Mouse (Mus musculus) midbrain, embryonic 12.5 days (tissue): ENCODE measurements at regions not wholly inside any gene's neighbourhood (a gene's known extent, or its start where the extent isn't known, plus 50 kb on each side); places are given as distances from the start of the nearest gene placed in this dataset.

Source experiments
- ATAC-seq: fragments of 200-750 bp; cut with Nextera tagmentation; 2 replicates; pipeline ENCODE4 v1.8.0; 2017; ENCODE audit warnings: low read depth, moderate TSS enrichment, moderate library complexity; ENCODE audit not compliant: low FRiP score
- H3K27ac ChIP-seq: fragments of 300-500 bp; sonication (generic); replicated peaks from 2 replicates; pipeline ENCODE4 v1.5.1; 2016; ENCODE audit warnings: mild to moderate bottlenecking
- H3K27me3 ChIP-seq: fragments of 300-500 bp; sonication (generic); 2 replicates; pipeline ENCODE4 v1.6.1; 2016; ENCODE audit warnings: mild to moderate bottlenecking
- H3K36me3 ChIP-seq: fragments of 300-500 bp; sonication (generic); 2 replicates; pipeline ENCODE4 v1.6.1; 2016
- H3K4me1 ChIP-seq: fragments of 300-500 bp; sonication (generic); 2 replicates; pipeline ENCODE4 v1.6.1; 2016
- H3K4me2 ChIP-seq: fragments of 300-500 bp; sonication (generic); replicated peaks from 2 replicates; pipeline ENCODE4 v1.6.1; 2016; ENCODE audit warnings: mild to moderate bottlenecking, moderate library complexity
- H3K4me3 ChIP-seq: fragments of 300-500 bp; sonication (generic); 2 replicates; pipeline ENCODE4 v1.5.1; 2016; ENCODE audit warnings: mild to moderate bottlenecking
- H3K9ac ChIP-seq: fragments of 300-500 bp; sonication (generic); replicated peaks from 2 replicates; pipeline ENCODE4 v1.6.1; 2016; ENCODE audit warnings: mild to moderate bottlenecking, moderate library complexity
- H3K9me3 ChIP-seq: fragments of 300-500 bp; sonication (generic); 2 replicates; pipeline ENCODE4 v1.6.1; 2016; ENCODE audit warnings: mild to moderate bottlenecking
- WGBS: fragments of 180-500 bp; shearing (Covaris S2); methylation state at CpG from one replicate; pipeline ENCODE4 v1.1.7; 2016; 5-methylcytosine and 5-hydroxymethylcytosine counted together

GRCm38 (mm10) chr4:89460170-89460762 is 149.4 kb upstream of the Cdkn2b start:
- no peak for ATAC-seq
- H3K4me2 ChIP-seq, result no peak overlapping the region
- no peak overlapping the region for H3K9ac ChIP-seq
- no peaks in the 10 kb centered on the region for H3K27me3 ChIP-seq
- 87% methylated on average over 7 of the region's 7 CpGs for WGBS
- H3K9me3 ChIP-seq, result no peaks in the 10 kb centered on the region
- H3K27ac ChIP-seq, result no peak overlapping the region
- no peaks in the 10 kb centered on the region for H3K36me3 ChIP-seq
- H3K4me3 ChIP-seq, result no peak overlapping the region
- H3K4me1 ChIP-seq, result no peaks in the 10 kb centered on the region

DNA sequence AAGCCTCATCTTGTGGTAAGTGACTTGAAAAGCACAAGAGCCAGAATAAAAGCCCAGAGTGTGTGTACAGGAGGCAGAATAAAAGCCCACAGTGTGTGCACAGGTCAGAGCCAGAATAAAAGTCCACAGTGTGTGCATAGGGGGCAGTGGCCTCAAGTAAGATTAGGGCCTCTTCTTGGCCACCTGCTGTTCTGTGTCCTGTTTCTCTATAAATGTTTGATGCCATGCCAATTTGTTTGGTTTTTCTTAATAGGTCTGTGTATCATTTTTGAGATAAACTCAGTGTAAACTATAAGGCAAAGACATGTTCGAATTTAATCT is 148.5 kb upstream of the Cdkn2b start:
- ATAC-seq, result no peak
- no peaks in the 10 kb centered on the region for H3K27me3 ChIP-seq
- 89% methylated on average over 1 of the region's 1 CpGs for WGBS
- no peaks in the 10 kb centered on the region for H3K36me3 ChIP-seq
- H3K27ac ChIP-seq, result no peak overlapping the region
- no peak overlapping the region for H3K4me3 ChIP-seq
- no peaks in the 10 kb centered on the region for H3K9me3 ChIP-seq
- H3K4me2 ChIP-seq, result no peak overlapping the region
- H3K9ac ChIP-seq, result no peak overlapping the region
- no peaks in the 10 kb centered on the region for H3K4me1 ChIP-seq

DNA sequence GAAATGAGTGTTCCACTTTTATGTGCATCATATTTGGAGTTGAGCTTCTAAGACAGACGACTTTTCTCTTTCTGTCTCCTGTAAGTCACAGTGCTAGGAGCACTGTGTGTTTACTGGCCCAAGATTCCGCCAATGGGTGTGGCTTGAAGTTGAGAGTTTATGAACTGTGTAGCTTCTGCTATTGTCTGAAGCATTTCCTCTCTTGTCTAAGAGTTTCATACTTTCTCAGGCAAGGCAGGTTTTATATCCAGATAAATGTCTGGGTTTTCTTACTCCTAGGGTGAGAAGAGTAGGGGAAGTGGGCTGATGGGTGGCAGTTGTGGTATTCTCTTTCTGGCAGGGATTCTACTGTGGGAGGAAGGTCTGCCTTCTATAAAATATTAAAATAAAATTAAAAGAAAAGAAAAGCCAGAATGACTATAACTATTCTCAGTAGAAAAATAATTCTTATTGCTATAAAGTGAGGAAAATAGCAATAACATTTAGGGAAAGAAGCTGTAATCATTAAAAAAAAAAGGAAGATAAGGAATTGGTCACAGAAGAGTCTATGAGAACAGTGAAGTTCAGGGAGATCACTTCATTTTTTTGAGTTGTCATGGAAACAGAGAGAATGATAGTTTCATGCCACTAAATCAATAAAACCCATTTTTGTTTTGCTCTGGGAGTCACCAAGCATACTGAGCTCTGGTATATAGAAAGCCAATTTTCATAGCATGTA is 147.9 kb upstream of the Cdkn2b start:
- no peak overlapping the region for H3K27ac ChIP-seq
- no peaks in the 10 kb centered on the region for H3K9me3 ChIP-seq
- no peak overlapping the region for H3K4me3 ChIP-seq
- 79% methylated on average over 2 of the region's 2 CpGs for WGBS
- no peaks in the 10 kb centered on the region for H3K4me1 ChIP-seq
- no peaks in the 10 kb centered on the region for H3K27me3 ChIP-seq
- no peak for ATAC-seq
- H3K9ac ChIP-seq, result no peak overlapping the region
- no peaks in the 10 kb centered on the region for H3K36me3 ChIP-seq
- H3K4me2 ChIP-seq, result no peak overlapping the region

GRCm38 (mm10) chr4:89457861-89458260 is 147.0 kb upstream of the Cdkn2b start:
- H3K27me3 ChIP-seq, result no peaks in the 10 kb centered on the region
- no peaks in the 10 kb centered on the region for H3K4me1 ChIP-seq
- H3K9ac ChIP-seq, result no peak overlapping the region
- H3K36me3 ChIP-seq, result no peaks in the 10 kb centered on the region
- ATAC-seq, result no peak
- H3K27ac ChIP-seq, result no peak overlapping the region
- no peak overlapping the region for H3K4me2 ChIP-seq
- 87% methylated on average over 2 of the region's 2 CpGs for WGBS
- no peak overlapping the region for H3K4me3 ChIP-seq
- H3K9me3 ChIP-seq, result no peaks in the 10 kb centered on the region

DNA sequence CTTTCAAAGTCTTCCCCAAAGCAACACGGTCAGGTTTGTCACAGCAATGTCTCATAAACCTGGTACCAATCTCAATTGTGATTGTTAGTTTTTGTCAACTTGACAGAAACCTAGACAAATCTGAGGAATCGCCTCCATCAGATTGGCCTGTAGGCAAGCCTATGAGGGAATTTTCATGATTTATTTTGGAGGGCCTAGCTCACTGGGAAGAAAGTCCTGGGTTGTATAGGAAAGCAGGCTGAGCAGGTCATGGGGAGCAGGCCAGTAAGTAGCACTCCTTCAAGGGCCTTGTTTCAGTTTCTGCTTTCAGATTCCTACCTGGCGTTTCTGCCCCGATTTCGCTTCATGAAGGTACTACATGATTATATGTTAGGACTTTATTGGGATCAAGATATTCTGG is 144.1 kb upstream of the Cdkn2b start:
- Histone ChIP-seq H3K4me2 (no peak overlapping the region), H3K27ac (no peak overlapping the region), H3K9me3 (no peaks in the 10 kb centered on the region), H3K4me3 (no peak overlapping the region), H3K9ac (no peak overlapping the region), H3K4me1 (peaks cover 4% of the 10 kb centered on the region; the same call in 1 of the 2 replicates), H3K36me3 (no peaks in the 10 kb centered on the region), H3K27me3 (no peaks in the 10 kb centered on the region)
- WGBS, result 91% methylated on average over 5 of the region's 5 CpGs
- ATAC-seq, result no peak

GRCm38 (mm10) chr4:89453051-89453450 is 142.2 kb upstream of the Cdkn2b start:
- Histone ChIP-seq H3K9me3 (no peaks in the 10 kb centered on the region), H3K9ac (no peak overlapping the region), H3K27me3 (no peaks in the 10 kb centered on the region), H3K4me1 (peaks cover 4% of the 10 kb centered on the region; the same call in 1 of the 2 replicates), H3K4me3 (no peak overlapping the region), H3K27ac (no peak overlapping the region), H3K36me3 (no peaks in the 10 kb centered on the region), H3K4me2 (no peak overlapping the region)
- no peak for ATAC-seq

DNA sequence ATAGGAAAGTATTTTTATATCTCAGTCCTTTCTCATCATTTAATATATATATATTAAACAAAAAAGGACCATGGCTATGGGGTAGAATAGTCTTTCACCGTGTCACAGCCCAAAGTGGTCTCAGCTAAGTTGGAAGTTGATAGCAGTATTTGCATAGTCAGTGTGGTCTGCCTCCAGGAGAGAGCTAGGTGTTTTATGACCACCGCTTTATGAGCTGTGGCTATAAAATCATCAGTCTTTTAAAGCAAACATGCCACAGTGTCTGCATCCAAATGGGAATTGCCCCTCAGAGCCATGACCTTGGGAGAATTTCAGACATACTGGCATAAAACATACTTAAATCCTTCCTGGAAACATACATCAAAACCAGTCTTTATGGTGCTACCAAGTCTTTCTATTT is 140.9 kb upstream of the Cdkn2b start:
- ATAC-seq, result no peak
- 76% methylated on average over 2 of the region's 2 CpGs for WGBS
- no peaks in the 10 kb centered on the region for H3K36me3 ChIP-seq
- H3K9ac ChIP-seq, result no peak overlapping the region
- H3K4me2 ChIP-seq, result no peak overlapping the region
- no peak overlapping the region for H3K27ac ChIP-seq
- H3K4me3 ChIP-seq, result no peak overlapping the region
- H3K9me3 ChIP-seq, result no peaks in the 10 kb centered on the region
- H3K27me3 ChIP-seq, result no peaks in the 10 kb centered on the region
- peaks cover 4% of the 10 kb centered on the region; the same call in 1 of the 2 replicates for H3K4me1 ChIP-seq

- 53% methylated on average over 8 of the region's 8 CpGs for WGBS
- no peak overlapping the region for H3K4me3 ChIP-seq
- H3K36me3 ChIP-seq, result no peaks in the 10 kb centered on the region
- no peak overlapping the region for H3K9ac ChIP-seq
- H3K4me2 ChIP-seq, result no peak overlapping the region
- H3K9me3 ChIP-seq, result no peaks in the 10 kb centered on the region
- peaks cover 4% of the 10 kb centered on the region; the same call in 1 of the 2 replicates for H3K4me1 ChIP-seq
- no peaks in the 10 kb centered on the region for H3K27me3 ChIP-seq
- ATAC-seq, result no peak
- no peak overlapping the region for H3K27ac ChIP-seq
Measured at GRCm38 (mm10) chr4:89446765-89447487, 136.1 kb upstream of the Cdkn2b start.

- WGBS, result 73% methylated on average over 6 of the region's 6 CpGs
- H3K4me1 ChIP-seq, result peaks cover 4% of the 10 kb centered on the region; the same call in 1 of the 2 replicates
- no peak overlapping the region for H3K9ac ChIP-seq
- no peaks in the 10 kb centered on the region for H3K27me3 ChIP-seq
- no peaks in the 10 kb centered on the region for H3K36me3 ChIP-seq
- H3K4me3 ChIP-seq, result no peak overlapping the region
- H3K27ac ChIP-seq, result no peak overlapping the region
- no peak overlapping the region for H3K4me2 ChIP-seq
- ATAC-seq, result no peak
- H3K9me3 ChIP-seq, result no peaks in the 10 kb centered on the region
Measured at GRCm38 (mm10) chr4:89446156-89446716, 135.4 kb upstream of the Cdkn2b start.

DNA sequence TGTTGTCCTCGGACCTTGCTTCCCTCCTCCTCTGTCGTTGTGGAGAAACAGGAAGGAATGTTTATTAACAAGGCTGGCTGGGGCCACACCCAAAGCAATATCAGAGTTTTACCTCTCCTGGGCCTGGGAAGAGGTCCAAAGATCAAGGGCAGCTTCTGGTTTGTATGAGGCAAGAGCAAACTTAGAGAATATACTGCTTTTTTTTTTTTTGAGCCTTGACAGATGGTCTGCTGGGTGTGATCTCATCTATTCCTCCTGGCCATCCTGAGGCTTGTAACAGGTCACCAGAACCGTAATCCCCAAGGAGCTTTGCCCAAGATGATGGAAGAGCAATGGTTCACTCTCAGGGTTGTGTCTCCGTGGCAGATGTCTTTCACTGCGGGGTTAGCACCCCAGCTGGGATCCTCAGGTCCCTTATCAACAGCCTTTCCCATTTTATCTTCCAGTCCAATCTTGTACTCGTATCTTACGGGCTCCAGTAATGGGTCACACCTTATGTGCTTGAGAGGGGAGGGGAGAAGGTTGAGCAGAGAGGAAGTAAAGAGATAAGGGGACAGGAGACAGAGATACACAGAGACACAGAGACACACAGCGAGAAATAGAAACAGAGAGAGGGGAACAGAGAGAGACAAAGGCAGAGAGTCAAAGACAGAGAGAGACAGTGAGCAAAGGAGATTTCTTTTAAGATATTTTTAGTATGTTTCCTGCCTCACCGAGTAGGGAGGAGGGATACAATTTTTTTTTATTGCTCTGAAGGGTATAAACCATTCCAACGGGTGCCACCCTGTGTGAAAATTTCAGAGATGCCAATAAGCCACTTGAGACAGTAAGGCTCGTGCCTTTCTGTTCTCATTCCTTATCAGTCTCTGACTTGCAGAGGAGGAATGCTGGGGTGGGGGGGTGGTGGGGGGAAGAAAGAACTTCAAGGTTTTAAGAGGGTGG is 134.6 kb upstream of the Cdkn2b start:
- H3K36me3 ChIP-seq, result no peaks in the 10 kb centered on the region
- no peak overlapping the region for H3K27ac ChIP-seq
- WGBS, result 70% methylated on average over 11 of the region's 11 CpGs
- no peak overlapping the region for H3K9ac ChIP-seq
- no peak for ATAC-seq
- H3K27me3 ChIP-seq, result no peaks in the 10 kb centered on the region
- no peak overlapping the region for H3K4me2 ChIP-seq
- H3K9me3 ChIP-seq, result no peaks in the 10 kb centered on the region
- H3K4me3 ChIP-seq, result no peak overlapping the region
- H3K4me1 ChIP-seq, result peaks cover under 1% of the 10 kb centered on the region; the same call in 1 of the 2 replicates

- Histone ChIP-seq H3K27me3 (no peaks in the 10 kb centered on the region), H3K27ac (no peak overlapping the region), H3K4me1 (no peaks in the 10 kb centered on the region), H3K4me2 (no peak overlapping the region), H3K36me3 (no peaks in the 10 kb centered on the region), H3K9ac (no peak overlapping the region), H3K9me3 (no peaks in the 10 kb centered on the region), H3K4me3 (no peak overlapping the region)
- WGBS, result 75% methylated on average over 1 of the region's 1 CpGs
- ATAC-seq, result no peak
Measured at GRCm38 (mm10) chr4:89442526-89442925, 131.7 kb upstream of the Cdkn2b start.
